Mouse (Mus musculus): ENCODE data around the gene 1700023F06Rik. TPM values are rescaled to one million over a fixed set of nuclear protein-coding genes. Genes with fewer than 3 reads are reported as not detected.

Gene 1700023F06Rik
- total RNA-seq, 1 experiment: not detected

DNA sequence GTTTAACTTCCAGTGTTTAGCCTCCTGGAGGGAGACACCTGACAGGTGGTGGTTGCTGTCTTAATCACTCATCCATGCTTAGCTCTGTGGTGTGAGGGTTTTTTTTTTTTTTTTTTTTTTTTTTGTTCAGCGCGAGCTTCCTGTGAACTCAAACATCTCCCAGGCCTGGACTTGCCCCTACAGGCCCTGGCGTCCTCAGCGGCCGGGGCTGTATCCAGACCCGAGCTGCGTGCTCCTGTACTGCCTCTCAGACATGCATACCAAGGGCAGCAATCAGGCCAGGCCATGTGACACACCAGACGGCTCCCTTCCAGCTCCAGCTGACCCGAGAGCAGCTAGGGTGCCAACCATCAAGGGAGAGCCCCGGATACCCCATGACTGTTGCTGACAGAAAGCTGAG is 28.5 kb upstream of the 1700023F06Rik start:
- Histone ChIP-seq H3K4me3 (ENCODE audit: insufficient read depth in 1 of 2, low read depth in 1 of 2, low read length in 2 of 2, poor library complexity in 1 of 2, severe bottlenecking in 1 of 2) (no peak overlapping the region), H3K9me3 (ENCODE audit: control insufficient read depth, insufficient read depth, low read depth, low read length) (no peaks in the 10 kb centered on the region), H3K4me1 (ENCODE audit: control insufficient read depth in 2 of 2, insufficient read depth in 2 of 2, low read length in 2 of 2, poor library complexity in 1 of 2) (peaks cover 2 to 5% of the 10 kb centered on the region in 2 experiments; a peak in 2 of 4 replicates), H3K9ac (ENCODE audit: insufficient read depth, low read depth, low read length, poor library complexity, severe bottlenecking) (no peak overlapping the region; the same call in 1 of the 2 replicates), H3K27ac (ENCODE audit: insufficient read depth, low read depth, low read length, poor library complexity, severe bottlenecking) (no peak overlapping the region), H3K36me3 (ENCODE audit: control insufficient read depth, insufficient read depth, low read length, poor library complexity, severe bottlenecking) (no peaks in the 10 kb centered on the region)
- in situ Hi-C loops (cut with MboI; ENCODE audit: low sequenced_read_pairs in 2 of 2, unreplicated experiment in 2 of 2): no loop called here
- TF ChIP-seq ZNF384 (IDR thresholded peaks at IDR 0.05; ENCODE audit: low read depth, low read length) (peak; percentile 47; the same call in 1 of the 2 replicates), MAFK (IDR thresholded peaks at IDR 0.05; ENCODE audit: insufficient read depth, low read depth, low read length) (no peak)
- DNase-seq (ENCODE audit: low read depth, low spot score): no peak

DNA sequence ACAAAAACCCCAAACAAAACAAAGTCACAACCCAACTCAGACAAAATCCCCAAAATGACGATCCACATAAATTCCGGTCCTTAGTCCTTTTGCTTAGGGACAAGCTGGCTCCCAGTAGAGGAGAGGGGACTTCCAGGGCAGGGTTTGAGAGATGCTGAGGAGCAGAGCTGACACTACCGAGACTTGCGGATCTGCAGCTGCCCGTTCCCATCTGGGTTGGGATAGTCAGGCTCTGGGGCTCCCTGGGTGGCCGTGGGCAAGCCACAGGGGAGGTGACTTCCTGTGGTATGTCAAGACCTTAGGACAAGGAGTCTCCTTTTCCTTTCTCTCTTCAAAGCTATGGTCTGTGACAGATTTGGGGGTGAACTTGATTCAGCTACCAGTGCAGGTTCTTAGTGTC is 28.1 kb upstream of the 1700023F06Rik start:
- Histone ChIP-seq H3K4me1 (ENCODE audit: control insufficient read depth in 2 of 2, insufficient read depth in 2 of 2, low read length in 2 of 2, poor library complexity in 1 of 2) (peaks cover 2 to 5% of the 10 kb centered on the region in 2 experiments; a peak in 2 of 4 replicates), H3K9me3 (ENCODE audit: control insufficient read depth, insufficient read depth, low read depth, low read length) (no peaks in the 10 kb centered on the region), H3K4me3 (ENCODE audit: insufficient read depth in 1 of 2, low read depth in 1 of 2, low read length in 2 of 2, poor library complexity in 1 of 2, severe bottlenecking in 1 of 2) (no peak overlapping the region), H3K27ac (ENCODE audit: insufficient read depth, low read depth, low read length, poor library complexity, severe bottlenecking) (no peak overlapping the region), H3K36me3 (ENCODE audit: control insufficient read depth, insufficient read depth, low read length, poor library complexity, severe bottlenecking) (no peaks in the 10 kb centered on the region), H3K9ac (ENCODE audit: insufficient read depth, low read depth, low read length, poor library complexity, severe bottlenecking) (no peak overlapping the region)
- no peak for TF ChIP-seq HCFC1 (IDR thresholded peaks at IDR 0.05; ENCODE audit: borderline replicate concordance, insufficient read depth, low read length)
- no peak for TF ChIP-seq CHD2 (IDR thresholded peaks at IDR 0.05; ENCODE audit: low read depth, low read length)
- no peak for TF ChIP-seq MAFK (IDR thresholded peaks at IDR 0.05; ENCODE audit: insufficient read depth, low read depth, low read length)
- no peak for TF ChIP-seq ZC3H11A (IDR thresholded peaks at IDR 0.05; ENCODE audit: borderline replicate concordance, low read depth, low read length)
- TF ChIP-seq ZNF384 (IDR thresholded peaks at IDR 0.05; ENCODE audit: low read depth, low read length): no peak
- DNase-seq (ENCODE audit: low read depth, low spot score): no peak
- in situ Hi-C loops (cut with MboI; ENCODE audit: low sequenced_read_pairs in 2 of 2, unreplicated experiment in 2 of 2): no loop called here

DNA sequence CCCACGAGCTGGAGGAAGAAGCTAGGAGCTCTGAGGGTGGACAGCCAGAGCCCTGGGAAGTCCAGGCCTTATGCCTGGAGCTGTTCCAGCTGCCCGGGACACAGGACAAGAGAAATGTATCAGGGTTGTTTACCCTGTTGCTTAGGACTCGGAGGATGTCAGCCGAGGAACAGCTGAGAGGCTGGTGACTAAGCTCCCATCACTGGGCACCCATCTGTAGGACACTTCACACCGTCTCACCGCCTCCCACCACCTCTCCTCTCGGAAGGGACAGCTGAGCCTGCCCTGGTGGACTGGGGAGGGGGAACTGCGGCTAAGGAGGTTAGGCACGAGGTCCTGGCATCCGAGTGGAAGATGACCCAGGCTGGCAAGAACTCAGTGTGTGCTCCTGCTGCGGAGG is 27.3 kb upstream of the 1700023F06Rik start:
- H3K9me3 ChIP-seq (ENCODE audit: control insufficient read depth, insufficient read depth, low read depth, low read length): no peaks in the 10 kb centered on the region
- no peak overlapping the region for H3K9ac ChIP-seq (ENCODE audit: insufficient read depth, low read depth, low read length, poor library complexity, severe bottlenecking)
- no peak for TF ChIP-seq CHD2 (IDR thresholded peaks at IDR 0.05; ENCODE audit: low read depth, low read length)
- TF ChIP-seq ZC3H11A (IDR thresholded peaks at IDR 0.05; ENCODE audit: borderline replicate concordance, low read depth, low read length): no peak
- TF ChIP-seq ZNF384 (IDR thresholded peaks at IDR 0.05; ENCODE audit: low read depth, low read length): no peak
- no peak for TF ChIP-seq HCFC1 (IDR thresholded peaks at IDR 0.05; ENCODE audit: borderline replicate concordance, insufficient read depth, low read length)
- H3K4me3 ChIP-seq (ENCODE audit: insufficient read depth in 1 of 2, low read depth in 1 of 2, low read length in 2 of 2, poor library complexity in 1 of 2, severe bottlenecking in 1 of 2): no peak overlapping the region
- peaks cover 2 to 10% of the 10 kb centered on the region in 2 experiments; a peak in 2 of 4 replicates for H3K4me1 ChIP-seq (ENCODE audit: control insufficient read depth in 2 of 2, insufficient read depth in 2 of 2, low read length in 2 of 2, poor library complexity in 1 of 2)
- in situ Hi-C loops (cut with MboI; ENCODE audit: low sequenced_read_pairs in 2 of 2, unreplicated experiment in 2 of 2): no loop called here
- H3K27ac ChIP-seq (ENCODE audit: insufficient read depth, low read depth, low read length, poor library complexity, severe bottlenecking): no peak overlapping the region
- H3K36me3 ChIP-seq (ENCODE audit: control insufficient read depth, insufficient read depth, low read length, poor library complexity, severe bottlenecking): no peaks in the 10 kb centered on the region
- DNase-seq (ENCODE audit: low read depth, low spot score): no peak

DNA sequence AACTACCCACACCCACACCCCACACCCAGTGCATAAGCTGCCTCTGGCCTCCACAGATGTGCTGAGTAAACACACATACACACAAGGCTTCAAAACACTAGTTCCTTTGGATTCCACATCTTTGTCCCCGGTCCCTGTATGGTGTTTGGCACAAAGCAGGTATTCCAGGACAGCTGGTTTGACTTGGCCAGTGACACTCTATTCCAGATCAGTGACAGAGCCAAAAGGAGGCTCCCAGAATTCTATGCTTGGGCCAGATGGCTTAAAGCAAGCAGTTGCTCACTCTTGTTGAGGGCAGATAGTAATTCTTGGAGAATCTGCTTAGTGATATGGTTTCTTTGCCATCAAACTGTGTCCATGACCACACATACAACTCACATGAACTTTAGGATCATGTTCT is 26.1 kb upstream of the 1700023F06Rik start:
- peaks cover 2 to 15% of the 10 kb centered on the region in 2 experiments; a peak in 2 of 4 replicates for H3K4me1 ChIP-seq (ENCODE audit: control insufficient read depth in 2 of 2, insufficient read depth in 2 of 2, low read length in 2 of 2, poor library complexity in 1 of 2)
- no peaks in the 10 kb centered on the region for H3K9me3 ChIP-seq (ENCODE audit: control insufficient read depth, insufficient read depth, low read depth, low read length)
- no peak overlapping the region for H3K9ac ChIP-seq (ENCODE audit: insufficient read depth, low read depth, low read length, poor library complexity, severe bottlenecking)
- no peaks in the 10 kb centered on the region; the same call in 1 of the 2 replicates for H3K36me3 ChIP-seq (ENCODE audit: control insufficient read depth, insufficient read depth, low read length, poor library complexity, severe bottlenecking)
- H3K27ac ChIP-seq (ENCODE audit: insufficient read depth, low read depth, low read length, poor library complexity, severe bottlenecking): no peak overlapping the region
- in situ Hi-C loops (cut with MboI; ENCODE audit: low sequenced_read_pairs in 2 of 2, unreplicated experiment in 2 of 2): no loop called here
- no peak for DNase-seq (ENCODE audit: low read depth, low spot score)
- no peak overlapping the region for H3K4me3 ChIP-seq (ENCODE audit: insufficient read depth in 1 of 2, low read depth in 1 of 2, low read length in 2 of 2, poor library complexity in 1 of 2, severe bottlenecking in 1 of 2)
- no peak for TF ChIP-seq ZC3H11A (IDR thresholded peaks at IDR 0.05; ENCODE audit: borderline replicate concordance, low read depth, low read length)
- TF ChIP-seq ZNF384 (IDR thresholded peaks at IDR 0.05; ENCODE audit: low read depth, low read length): no peak
- no peak for TF ChIP-seq MAFK (IDR thresholded peaks at IDR 0.05; ENCODE audit: insufficient read depth, low read depth, low read length)
- TF ChIP-seq HCFC1 (IDR thresholded peaks at IDR 0.05; ENCODE audit: borderline replicate concordance, insufficient read depth, low read length): no peak
- TF ChIP-seq CHD2 (IDR thresholded peaks at IDR 0.05; ENCODE audit: low read depth, low read length): no peak

DNA sequence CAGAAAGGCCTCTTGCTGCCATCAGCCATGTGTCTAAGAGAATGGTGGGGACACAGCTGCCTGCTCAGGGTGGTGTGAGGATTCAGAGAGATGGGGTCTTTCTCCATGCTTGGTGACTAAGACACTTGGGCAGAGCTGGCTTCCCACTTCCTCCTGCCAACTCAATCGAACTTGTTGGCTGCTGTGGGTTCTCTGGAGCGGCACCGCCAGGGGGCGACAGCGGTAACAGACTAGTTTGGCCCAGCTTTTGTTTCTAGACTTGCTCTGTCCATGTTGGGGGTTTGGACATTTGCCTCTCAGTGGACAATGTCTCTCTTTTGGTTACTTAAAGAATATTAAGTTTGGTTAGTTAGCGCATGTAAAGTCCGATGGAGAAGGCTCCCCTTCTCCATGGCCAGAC is 24.6 kb upstream of the 1700023F06Rik start:
- Histone ChIP-seq H3K4me1 (ENCODE audit: control insufficient read depth in 2 of 2, insufficient read depth in 2 of 2, low read length in 2 of 2, poor library complexity in 1 of 2) (peaks cover 1 to 15% of the 10 kb centered on the region in 2 experiments; a peak in 2 of 4 replicates), H3K27ac (ENCODE audit: insufficient read depth, low read depth, low read length, poor library complexity, severe bottlenecking) (no peak overlapping the region), H3K4me3 (ENCODE audit: insufficient read depth in 1 of 2, low read depth in 1 of 2, low read length in 2 of 2, poor library complexity in 1 of 2, severe bottlenecking in 1 of 2) (no peak overlapping the region), H3K9ac (ENCODE audit: insufficient read depth, low read depth, low read length, poor library complexity, severe bottlenecking) (no peak overlapping the region), H3K36me3 (ENCODE audit: control insufficient read depth, insufficient read depth, low read length, poor library complexity, severe bottlenecking) (no peaks in the 10 kb centered on the region; the same call in 1 of the 2 replicates), H3K9me3 (ENCODE audit: control insufficient read depth, insufficient read depth, low read depth, low read length) (no peaks in the 10 kb centered on the region)
- TF ChIP-seq CHD2 (IDR thresholded peaks at IDR 0.05; ENCODE audit: low read depth, low read length): no peak
- no peak for TF ChIP-seq ZNF384 (IDR thresholded peaks at IDR 0.05; ENCODE audit: low read depth, low read length)
- no peak for TF ChIP-seq HCFC1 (IDR thresholded peaks at IDR 0.05; ENCODE audit: borderline replicate concordance, insufficient read depth, low read length)
- no peak for TF ChIP-seq ZC3H11A (IDR thresholded peaks at IDR 0.05; ENCODE audit: borderline replicate concordance, low read depth, low read length)
- no peak for TF ChIP-seq MAFK (IDR thresholded peaks at IDR 0.05; ENCODE audit: insufficient read depth, low read depth, low read length)
- in situ Hi-C loops (cut with MboI; ENCODE audit: low sequenced_read_pairs in 2 of 2, unreplicated experiment in 2 of 2): no loop called here
- DNase-seq (ENCODE audit: low read depth, low spot score): no peak

All from ES-E14 (cell line).